Mouse (Mus musculus): Measurements from ENCODE around the gene Car9. TPM values are rescaled to one million over a fixed set of nuclear protein-coding genes. Genes with fewer than 3 reads are reported as not detected.

Gene Car9
- 0.95 and 1.1 TPM in 2 replicates for polyA plus RNA-seq (2015; fragmentation: Nextera tagmentation; extraction: Ambion mirVana)

DNA sequence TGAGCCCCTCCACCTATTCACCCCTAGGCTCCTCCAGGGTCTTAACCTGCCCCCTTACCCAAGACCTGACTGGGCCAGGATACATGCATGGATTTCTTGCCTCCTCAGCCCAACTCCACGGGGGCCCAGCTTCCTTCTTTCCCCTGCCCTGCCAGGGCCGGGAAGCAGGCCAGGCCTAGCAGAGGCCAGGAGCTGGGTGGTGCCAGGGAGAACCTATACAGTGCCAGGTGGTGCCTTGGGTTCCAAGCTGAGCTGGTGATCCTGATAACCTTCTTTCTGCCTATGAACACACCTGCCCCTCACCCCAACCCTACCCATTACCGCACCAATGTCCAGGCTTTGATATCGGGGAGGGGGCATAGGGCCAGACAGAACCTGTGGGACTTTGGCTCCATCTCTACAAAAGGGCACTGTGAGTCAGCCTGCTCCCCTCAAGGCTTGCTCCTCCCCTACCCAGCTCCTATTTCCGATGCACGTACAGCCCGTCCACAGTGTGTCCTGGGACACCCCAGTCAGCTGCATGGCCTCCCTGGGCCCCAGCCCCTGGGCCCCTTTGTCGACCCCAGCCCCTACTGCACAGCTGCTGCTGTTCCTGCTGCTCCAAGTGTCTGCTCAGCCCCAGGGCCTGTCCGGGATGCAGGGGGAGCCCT lies at the start of gene Car9:
Gene Car9 (plus strand): TSS at position 431 of the 650 bp plus-strand sequence.
- H3K9ac ChIP-seq (replicated peaks): peak within 1 kb of the TSS; percentile 62
- ATAC-seq (no peak), DNase-seq (no peak)
- H3K9me3 ChIP-seq (ENCODE audit: low read length): no peaks in the 10 kb centered on the region
- TF ChIP-seq EP300 (IDR thresholded peaks at IDR 0.05; ENCODE audit: low read depth) (no peak), CTCF (IDR thresholded peaks at IDR 0.05; ENCODE audit: low read depth) (no peak)
- H3K4me1 ChIP-seq (ENCODE audit: insufficient read depth): peaks cover 14% of the 10 kb centered on the region
- no peaks in the 10 kb centered on the region for H3K36me3 ChIP-seq (replicated peaks; ENCODE audit: insufficient read depth, low read length)
- H3K27me3 ChIP-seq (ENCODE audit: insufficient read depth, low read length): 0 out of 2 replicates have a peak, but pooled peaks cover 5% of the 10 kb centered on the region
- WGBS (ENCODE audit: insufficient replicate concordance): 71% methylated on average over 9 of the region's 9 CpGs
- H3K4me2 ChIP-seq (ENCODE audit: low read depth, low read length): peak within 1 kb of the TSS; percentile 87
- no peak within 1 kb of the TSS for H3K27ac ChIP-seq (ENCODE audit: low read depth)
- H3K4me3 ChIP-seq (ENCODE audit: low read depth, low read length): peak within 1 kb of the TSS; percentile 54

DNA sequence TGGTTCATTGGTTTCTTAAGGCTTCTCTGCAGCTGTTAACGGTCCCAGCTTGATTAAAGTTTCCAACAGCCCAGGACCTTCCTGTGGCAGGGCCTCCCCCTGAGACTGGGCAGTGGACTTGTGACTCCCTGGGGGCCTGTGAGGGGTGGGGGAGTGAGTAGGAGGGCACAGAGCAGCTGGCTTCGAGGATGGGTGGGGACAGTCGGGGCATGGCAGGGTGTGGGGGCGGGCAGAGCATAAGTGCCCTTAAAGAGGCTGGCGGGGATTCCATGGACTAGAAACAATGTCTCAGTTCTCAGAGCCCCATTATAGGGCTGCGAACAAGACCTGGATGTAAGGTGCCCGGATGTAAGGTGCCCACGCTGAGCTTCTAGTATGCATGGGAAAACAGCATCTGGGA lies 49.6 kb upstream of the Car9 start:
- DNase-seq: peak; percentile 51
- H3K27ac ChIP-seq (ENCODE audit: low read depth): peak overlapping the region; percentile 51
- H3K36me3 ChIP-seq (replicated peaks; ENCODE audit: insufficient read depth, low read length): no peaks in the 10 kb centered on the region; the same call in 1 of the 2 replicates
- H3K4me2 ChIP-seq (ENCODE audit: low read depth, low read length): no peak overlapping the region
- peaks cover 13% of the 10 kb centered on the region for H3K4me1 ChIP-seq (ENCODE audit: insufficient read depth)
- 28% methylated on average over 8 of the region's 8 CpGs for WGBS (ENCODE audit: insufficient replicate concordance)
- peak; percentile 50; the same call in 1 of the 2 replicates for ATAC-seq
- no peak overlapping the region for H3K9ac ChIP-seq (replicated peaks)
- TF ChIP-seq CTCF (IDR thresholded peaks at IDR 0.05; ENCODE audit: low read depth): no peak
- no peak for TF ChIP-seq EP300 (IDR thresholded peaks at IDR 0.05; ENCODE audit: low read depth)
- peaks cover 27% of the 10 kb centered on the region for H3K27me3 ChIP-seq (ENCODE audit: insufficient read depth, low read length)
- H3K4me3 ChIP-seq (ENCODE audit: low read depth, low read length): no peak overlapping the region
- H3K9me3 ChIP-seq (ENCODE audit: low read length): no peaks in the 10 kb centered on the region

DNA sequence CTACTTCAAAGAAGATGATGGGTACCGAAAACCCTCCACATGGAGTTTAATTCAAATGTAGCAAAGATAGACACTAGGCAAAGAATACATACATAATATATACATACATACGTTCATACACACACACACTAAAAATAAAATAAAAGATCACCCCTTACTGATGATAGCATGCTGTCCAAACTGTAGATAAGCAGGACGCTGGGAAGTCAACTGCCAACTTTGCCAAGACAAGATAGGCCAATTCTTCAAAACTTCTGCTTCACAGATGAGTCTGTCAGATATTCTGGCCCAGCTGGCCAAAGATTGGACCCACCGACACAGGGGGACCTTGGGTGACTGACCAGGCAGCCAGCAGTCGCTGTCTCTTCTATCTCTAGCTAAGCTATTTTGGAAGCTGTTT lies 43.7 kb upstream of the Car9 start:
- H3K9me3 ChIP-seq (ENCODE audit: low read length): no peaks in the 10 kb centered on the region
- H3K4me3 ChIP-seq (ENCODE audit: low read depth, low read length): no peak overlapping the region
- no peak overlapping the region for H3K4me2 ChIP-seq (ENCODE audit: low read depth, low read length)
- 68% methylated on average over 5 of the region's 5 CpGs for WGBS (ENCODE audit: insufficient replicate concordance)
- H3K27me3 ChIP-seq (ENCODE audit: insufficient read depth, low read length): no peaks in the 10 kb centered on the region
- TF ChIP-seq EP300 (IDR thresholded peaks at IDR 0.05; ENCODE audit: low read depth) (no peak), CTCF (IDR thresholded peaks at IDR 0.05; ENCODE audit: low read depth) (no peak)
- H3K9ac ChIP-seq (replicated peaks): no peak overlapping the region
- no peaks in the 10 kb centered on the region for H3K36me3 ChIP-seq (replicated peaks; ENCODE audit: insufficient read depth, low read length)
- no peaks in the 10 kb centered on the region for H3K4me1 ChIP-seq (ENCODE audit: insufficient read depth)
- H3K27ac ChIP-seq (ENCODE audit: low read depth): no peak overlapping the region
- ATAC-seq: no peak
- DNase-seq: no peak

DNA sequence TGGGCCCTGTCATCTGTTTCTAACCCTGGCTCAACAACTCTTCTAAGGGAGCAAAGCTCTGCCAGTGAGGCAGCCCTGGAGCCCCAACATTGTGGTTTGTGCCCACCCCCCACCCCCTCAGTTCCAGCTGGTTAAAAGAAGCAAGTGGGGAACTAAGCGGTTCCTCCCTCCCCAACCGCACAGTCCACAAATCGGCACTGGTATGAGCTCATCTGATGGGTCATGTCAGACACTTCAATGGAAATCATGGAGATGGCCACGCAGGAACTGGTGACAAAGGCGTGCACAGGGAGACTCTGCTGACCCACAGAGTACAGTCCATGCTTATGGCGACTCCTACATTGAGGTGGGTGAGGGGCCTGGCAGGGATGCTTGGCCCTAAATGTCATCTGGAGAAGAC lies 40.8 kb upstream of the Car9 start:
- no peaks in the 10 kb centered on the region for H3K9me3 ChIP-seq (ENCODE audit: low read length)
- no peaks in the 10 kb centered on the region for H3K36me3 ChIP-seq (replicated peaks; ENCODE audit: insufficient read depth, low read length)
- WGBS (ENCODE audit: insufficient replicate concordance): 60% methylated on average over 6 of the region's 6 CpGs
- no peak overlapping the region for H3K4me2 ChIP-seq (ENCODE audit: low read depth, low read length)
- H3K27ac ChIP-seq (ENCODE audit: low read depth): no peak overlapping the region
- TF ChIP-seq EP300 (IDR thresholded peaks at IDR 0.05; ENCODE audit: low read depth) (no peak), CTCF (IDR thresholded peaks at IDR 0.05; ENCODE audit: low read depth) (no peak)
- H3K27me3 ChIP-seq (ENCODE audit: insufficient read depth, low read length): no peaks in the 10 kb centered on the region
- no peak overlapping the region for H3K4me3 ChIP-seq (ENCODE audit: low read depth, low read length)
- ATAC-seq (no peak), DNase-seq (no peak)
- no peak overlapping the region for H3K9ac ChIP-seq (replicated peaks)
- H3K4me1 ChIP-seq (ENCODE audit: insufficient read depth): no peaks in the 10 kb centered on the region

DNA sequence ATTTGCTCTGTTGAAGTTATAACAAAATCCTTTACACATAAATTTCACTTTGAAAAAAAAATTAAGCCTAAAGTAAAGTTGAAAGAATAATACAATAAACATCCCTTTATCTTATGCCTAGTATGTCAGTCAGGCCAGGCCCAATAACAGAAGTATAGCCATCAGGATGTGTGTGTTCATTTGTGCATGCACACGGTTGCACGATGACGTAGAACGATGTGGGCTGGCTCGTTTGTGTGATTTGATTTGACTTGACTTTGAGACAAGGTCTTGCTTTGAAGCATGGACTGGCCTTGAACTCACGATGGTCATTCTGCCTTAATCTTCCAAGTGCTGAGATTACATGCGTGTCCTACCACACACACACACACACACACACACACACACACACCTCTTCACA lies 39.9 kb upstream of the Car9 start:
- Histone ChIP-seq H3K27me3 (ENCODE audit: insufficient read depth, low read length) (no peaks in the 10 kb centered on the region), H3K4me1 (ENCODE audit: insufficient read depth) (no peaks in the 10 kb centered on the region), H3K9ac (replicated peaks) (no peak overlapping the region), H3K27ac (ENCODE audit: low read depth) (no peak overlapping the region), H3K36me3 (replicated peaks; ENCODE audit: insufficient read depth, low read length) (no peaks in the 10 kb centered on the region), H3K4me2 (ENCODE audit: low read depth, low read length) (no peak overlapping the region), H3K4me3 (ENCODE audit: low read depth, low read length) (no peak overlapping the region), H3K9me3 (ENCODE audit: low read length) (no peaks in the 10 kb centered on the region)
- no peak for TF ChIP-seq EP300 (IDR thresholded peaks at IDR 0.05; ENCODE audit: low read depth)
- WGBS (ENCODE audit: insufficient replicate concordance): 76% methylated on average over 7 of the region's 7 CpGs
- ATAC-seq (no peak), DNase-seq (no peak)

DNA sequence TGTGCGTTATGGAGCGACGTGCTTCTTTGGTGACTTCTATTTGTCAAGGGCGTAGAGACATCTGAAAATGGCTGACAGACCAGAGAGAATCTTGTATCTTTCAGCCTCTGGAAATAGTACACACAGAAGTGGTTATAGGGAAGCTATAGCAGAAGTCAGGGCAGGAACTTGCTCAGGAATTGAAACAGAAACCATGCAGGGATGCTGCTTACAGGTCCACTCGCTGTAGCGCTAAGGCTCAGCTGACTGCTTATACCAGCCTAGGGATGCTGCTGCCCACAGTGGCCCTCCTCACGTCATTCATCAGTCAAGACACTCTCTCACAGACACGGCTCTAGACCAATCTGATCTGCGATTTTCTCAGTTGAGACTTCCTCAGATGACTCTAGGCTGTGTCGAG lies 36.5 kb upstream of the Car9 start:
- no peak for DNase-seq
- Histone ChIP-seq H3K4me1 (ENCODE audit: insufficient read depth) (no peaks in the 10 kb centered on the region; the same call in 1 of the 2 replicates), H3K9me3 (ENCODE audit: low read length) (no peaks in the 10 kb centered on the region), H3K4me3 (ENCODE audit: low read depth, low read length) (no peak overlapping the region), H3K4me2 (ENCODE audit: low read depth, low read length) (no peak overlapping the region), H3K27ac (ENCODE audit: low read depth) (no peak overlapping the region), H3K36me3 (replicated peaks; ENCODE audit: insufficient read depth, low read length) (no peaks in the 10 kb centered on the region), H3K9ac (replicated peaks) (no peak overlapping the region), H3K27me3 (ENCODE audit: insufficient read depth, low read length) (no peaks in the 10 kb centered on the region)
- TF ChIP-seq EP300 (IDR thresholded peaks at IDR 0.05; ENCODE audit: low read depth) (no peak), CTCF (IDR thresholded peaks at IDR 0.05; ENCODE audit: low read depth) (no peak)
- 82% methylated on average over 10 of the region's 10 CpGs for WGBS (ENCODE audit: insufficient replicate concordance)
- 0 out of 2 replicates have a peak, but pooled peaks have one; percentile 15 for ATAC-seq

All from liver, postnatal 0 days (tissue).